Mouse (Mus musculus): ENCODE measurements at regions not wholly inside any gene's neighbourhood (a gene's known extent, or its start where the extent isn't known, plus 50 kb on each side); places are given as distances from the start of the nearest gene placed in this dataset.
A peak's percentile ranks its signal among the peaks of the same experiment; 100 is the strongest.

- no peak for DNase-seq
- intact Hi-C loops (cut with DNase I) = no loop called here
These were observed 95.6 kb upstream of the Atp1a1 start for GRCm38 (mm10) chr3:101699929-101700681.

DNA sequence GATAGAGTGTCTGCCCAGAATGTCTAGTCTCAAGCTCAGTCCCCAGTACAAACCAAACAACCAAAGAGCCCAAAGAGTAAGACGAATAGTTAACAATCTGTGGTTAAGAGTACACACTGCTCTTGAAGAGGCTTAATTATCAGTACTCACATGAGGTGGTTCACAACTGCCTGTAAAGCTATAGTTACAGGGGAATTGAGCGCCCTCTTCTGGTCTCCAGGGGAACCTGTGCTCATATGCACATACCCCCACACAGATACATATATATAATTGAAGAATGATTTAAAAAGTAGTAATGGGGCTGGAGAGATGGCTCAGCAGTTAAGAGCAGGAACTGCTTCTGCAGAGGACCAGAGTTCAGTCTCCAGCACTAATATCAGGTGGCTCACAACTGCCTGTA lies 92.3 kb upstream of the Atp1a1 start:
- DNase-seq = no peak
- intact Hi-C loops (cut with DNase I) = no loop called here

DNA sequence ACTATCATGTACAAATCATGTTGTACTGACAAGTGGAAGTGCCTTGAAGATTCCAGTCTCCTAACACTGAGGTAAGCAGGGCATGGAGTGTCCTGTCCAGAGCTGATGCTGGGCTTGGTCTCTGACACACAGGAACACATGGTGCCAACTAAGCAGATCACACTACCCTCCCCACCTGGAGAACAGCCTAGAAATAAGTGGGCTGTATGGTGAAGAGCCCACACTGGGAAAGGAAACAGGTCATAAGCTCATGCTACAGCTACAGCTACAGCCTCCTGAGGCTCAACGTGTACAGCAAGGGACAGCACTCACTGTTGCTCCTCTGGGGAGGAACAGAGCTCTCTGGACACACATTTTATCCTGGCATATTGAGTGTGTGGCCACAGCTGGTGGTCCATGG lies 89.8 kb upstream of the Atp1a1 start:
- intact Hi-C loops (cut with DNase I) = no loop called here
- DNase-seq = no peak

- intact Hi-C loops (cut with DNase I) = no loop called here
- DNase-seq = no peak
These were observed 87.6 kb upstream of the Atp1a1 start for GRCm38 (mm10) chr3:101691937-101692604.

DNA sequence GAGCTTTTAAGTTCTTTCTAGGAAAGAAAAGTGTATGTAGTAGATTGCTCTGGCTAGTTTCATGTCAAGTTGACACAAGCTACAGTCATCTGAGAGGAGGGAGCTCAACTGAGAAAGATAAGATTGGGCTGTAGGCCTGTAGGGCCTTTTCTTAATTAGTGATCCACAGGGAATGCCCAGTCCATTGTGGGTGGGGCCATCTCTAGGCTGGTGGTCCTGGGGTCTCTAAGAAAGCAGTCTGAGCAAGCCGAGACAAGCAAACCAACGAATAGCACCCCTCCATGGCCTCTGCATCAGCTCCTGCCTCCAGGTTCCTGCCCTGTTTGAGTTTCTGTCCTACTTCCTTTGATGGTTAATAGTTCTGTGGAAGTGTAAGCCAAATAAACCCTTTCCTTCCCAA lies 86.3 kb upstream of the Atp1a1 start:
- intact Hi-C loops (cut with DNase I) = no loop called here
- DNase-seq = no peak

GRCm38 (mm10) chr3:101690222-101690621 lies 85.7 kb upstream of the Atp1a1 start:
- intact Hi-C loops (cut with DNase I) = no loop called here
- DNase-seq = no peak

- intact Hi-C loops (cut with DNase I) = no loop called here
- DNase-seq = no peak
These were observed 80.7 kb upstream of the Atp1a1 start for GRCm38 (mm10) chr3:101685203-101685602.

GRCm38 (mm10) chr3:101672943-101673342 lies 68.5 kb upstream of the Atp1a1 start:
- no peak for DNase-seq
- intact Hi-C loops (cut with DNase I) = no loop called here

- intact Hi-C loops (cut with DNase I) = no loop called here
- peak; percentile 18 to 46 for DNase-seq
These were observed 66.1 kb upstream of the Atp1a1 start for GRCm38 (mm10) chr3:101670561-101671001.

DNA sequence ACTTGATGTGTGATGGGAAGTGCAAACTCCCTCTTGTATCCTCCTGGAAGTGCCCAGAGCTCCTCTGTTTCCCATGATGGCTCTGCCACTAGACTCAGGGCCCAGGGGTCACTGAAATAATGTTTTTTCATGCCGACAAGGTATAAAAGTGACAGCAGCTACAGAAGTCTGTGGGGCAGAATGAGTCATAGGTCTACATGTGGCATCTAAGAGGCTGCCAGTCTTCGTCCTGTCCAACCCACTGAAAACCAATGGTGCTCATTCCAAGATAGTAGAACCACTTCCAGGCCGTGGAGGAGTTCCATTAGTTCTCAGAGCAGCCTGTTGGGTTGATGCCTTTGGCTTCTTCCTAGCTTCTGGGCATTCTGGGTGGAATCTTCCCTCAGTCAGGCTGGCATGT lies 65.3 kb upstream of the Atp1a1 start:
- intact Hi-C loops (cut with DNase I) = no loop called here
- DNase-seq = no peak

DNA sequence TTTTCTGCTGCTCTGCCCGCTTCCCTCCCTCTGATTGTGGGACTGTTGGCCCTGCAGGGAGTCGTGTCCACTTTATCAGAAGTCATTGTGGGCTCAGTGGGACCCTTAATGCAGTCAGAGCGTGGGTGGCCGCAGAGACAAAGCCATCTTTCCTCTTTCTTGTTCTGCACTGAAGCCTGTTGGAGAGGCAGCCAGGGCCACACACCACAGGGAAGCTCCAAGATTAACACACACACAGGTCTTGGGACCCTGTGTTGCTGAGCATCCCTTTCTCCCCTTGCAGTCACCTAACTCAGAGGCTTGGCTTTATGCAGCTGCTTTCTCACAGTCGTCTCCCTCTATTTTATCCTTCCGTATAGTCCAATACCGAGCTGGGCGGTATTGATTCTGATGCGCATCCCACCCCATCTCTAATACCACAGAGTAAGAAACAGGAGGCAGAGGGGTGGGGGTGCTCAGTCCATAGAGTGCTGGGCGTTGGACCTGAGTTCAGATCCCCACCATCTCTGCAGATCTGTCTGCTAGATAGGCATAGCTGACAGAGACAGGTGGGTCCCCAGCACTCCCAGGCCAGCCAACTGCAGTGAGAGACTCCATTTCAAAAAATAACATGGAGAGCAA lies 63.4 kb upstream of the Atp1a1 start:
- DNase-seq = no peak
- intact Hi-C loops (cut with DNase I) = no loop called here

- intact Hi-C loops (cut with DNase I) = no loop called here
- no peak for DNase-seq
These were observed 62.7 kb upstream of the Atp1a1 start for GRCm38 (mm10) chr3:101667186-101667585.

DNA sequence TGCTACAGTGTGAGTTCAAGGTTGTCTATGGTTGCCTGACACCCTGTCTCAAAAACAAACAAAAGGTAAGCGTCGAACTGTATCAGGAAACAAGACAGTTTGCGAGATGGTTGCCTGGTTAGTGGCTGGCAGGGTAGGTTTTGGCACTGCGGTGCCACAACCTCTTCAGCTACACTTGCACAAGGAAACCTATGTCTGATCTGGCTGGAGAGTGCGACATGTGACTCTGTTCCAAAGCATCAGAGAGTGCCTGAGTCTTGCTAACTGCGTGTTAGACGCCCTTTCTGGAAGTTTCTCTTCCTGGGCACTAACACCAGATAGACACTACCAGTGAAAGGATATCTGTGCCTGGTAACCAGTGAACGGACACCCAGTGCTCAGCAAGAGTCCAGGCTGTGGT lies 62.1 kb upstream of the Atp1a1 start:
- intact Hi-C loops (cut with DNase I) = no loop called here
- no peak for DNase-seq

DNA sequence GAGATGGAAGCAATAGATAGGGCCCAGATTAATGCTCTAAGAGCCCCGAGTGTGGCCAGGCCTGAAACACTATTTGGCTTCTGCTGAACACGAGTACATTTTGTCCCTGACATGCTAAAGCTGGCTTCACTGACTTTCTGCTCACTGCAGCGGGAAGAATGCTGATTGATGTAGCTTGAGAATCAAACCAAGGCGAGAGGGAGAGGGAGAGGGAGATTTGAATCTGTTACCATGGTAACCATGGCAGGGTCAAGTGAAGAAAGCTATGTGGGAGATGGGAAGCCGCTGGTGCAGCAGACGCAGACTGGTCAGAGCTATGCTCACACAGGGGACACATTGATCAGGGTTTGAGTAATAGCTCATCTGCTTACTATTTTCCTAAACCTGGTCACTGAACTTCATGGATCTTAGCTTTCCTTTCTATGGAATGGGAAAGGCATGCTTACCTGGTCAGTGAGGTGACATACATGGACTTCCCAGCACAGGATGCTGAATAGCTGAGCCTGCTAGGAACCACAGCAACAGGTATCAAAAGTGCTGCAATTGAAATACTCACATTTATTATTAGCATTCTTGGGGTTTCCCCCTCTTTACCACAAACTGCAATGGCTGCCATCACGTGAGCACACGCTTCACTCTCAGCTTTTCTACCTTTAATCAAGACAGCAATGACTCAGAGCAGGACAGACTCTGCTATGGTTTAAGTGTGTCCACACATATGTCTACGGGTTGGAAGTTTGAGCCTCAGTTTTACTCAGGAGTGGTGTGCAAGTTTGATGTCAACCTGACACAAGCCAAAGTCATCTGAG lies 56.9 kb upstream of the Atp1a1 start:
- DNase-seq = no peak
- intact Hi-C loops (cut with DNase I) = no loop called here

DNA sequence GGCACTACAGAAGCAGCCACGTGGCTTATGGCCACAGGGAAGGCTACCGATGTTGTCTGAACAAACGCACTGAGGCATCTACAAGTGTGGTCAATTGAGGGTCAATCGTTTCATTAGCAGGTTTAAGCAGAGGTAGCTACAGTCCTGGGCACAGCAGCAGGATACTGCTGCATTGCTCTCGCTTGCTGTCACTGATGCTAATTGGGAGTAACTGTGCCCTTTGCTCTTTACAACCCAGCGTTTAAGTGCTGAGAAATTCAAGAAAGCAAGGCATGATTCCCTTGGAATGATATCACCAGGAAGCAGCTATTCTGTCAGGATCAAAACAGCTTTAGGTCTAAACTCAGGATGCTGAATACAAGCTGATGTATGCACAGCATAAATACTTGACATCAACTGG lies 56.2 kb upstream of the Atp1a1 start:
- intact Hi-C loops (cut with DNase I) = no loop called here
- no peak for DNase-seq

DNA sequence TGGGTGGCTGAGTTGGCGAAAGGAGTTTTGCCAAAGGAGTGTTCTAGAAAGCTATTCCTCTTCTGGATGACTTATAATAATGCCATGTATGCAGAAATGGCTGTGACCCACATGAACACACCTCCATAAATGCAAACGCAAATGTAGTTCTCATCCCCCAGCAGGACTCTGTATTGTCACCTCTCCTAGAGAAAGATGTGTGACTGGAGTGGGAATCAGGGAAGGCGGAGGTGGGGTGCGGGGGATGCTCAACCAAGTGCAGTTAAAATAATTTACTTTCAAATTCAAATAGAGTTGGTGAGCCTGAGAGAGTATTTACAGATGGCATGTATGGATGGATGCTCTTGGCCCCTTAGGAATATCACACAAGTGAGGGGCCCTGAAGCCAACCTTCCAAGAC lies 55.7 kb upstream of the Atp1a1 start:
- intact Hi-C loops (cut with DNase I) = no loop called here
- DNase-seq = no peak

DNA sequence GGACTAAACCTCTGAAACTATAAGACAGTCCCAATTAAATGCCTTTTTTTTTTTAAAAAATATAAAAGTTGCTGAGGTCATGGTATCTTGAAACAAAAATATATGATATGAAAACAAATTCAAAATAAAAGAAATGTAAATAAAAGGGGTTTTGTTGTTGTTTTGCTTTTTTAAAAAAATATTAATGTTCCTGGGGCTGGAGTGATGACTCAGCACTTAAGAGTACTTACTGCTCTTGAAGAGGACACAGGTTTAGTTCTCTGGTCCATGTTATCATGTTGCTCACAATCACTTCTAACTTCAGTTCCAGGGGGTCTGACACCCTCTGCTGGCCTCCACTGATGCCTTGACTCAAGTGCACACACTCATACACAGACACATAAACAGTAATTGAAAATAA lies 53.5 kb upstream of the Atp1a1 start:
- DNase-seq = no peak
- intact Hi-C loops (cut with DNase I) = no loop called here

DNA sequence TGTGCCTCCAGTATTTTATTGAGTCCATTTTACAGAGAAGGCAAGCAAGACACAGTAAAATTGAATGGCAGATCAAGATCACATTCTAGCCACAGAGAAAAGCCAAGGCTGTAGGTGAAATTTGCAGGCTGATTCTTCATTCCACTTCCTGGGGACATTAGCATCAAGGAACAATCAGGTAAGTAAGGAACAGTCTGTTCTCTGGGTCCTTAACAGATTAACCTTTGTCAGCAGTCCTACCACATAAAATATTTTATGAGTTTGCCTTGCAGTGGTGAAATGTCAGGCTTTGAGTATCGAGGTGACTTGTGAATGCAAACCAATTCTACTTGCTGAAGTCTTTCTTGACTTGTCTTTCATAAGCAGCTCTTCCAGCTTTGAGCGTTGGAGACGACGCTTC lies 50.2 kb upstream of the Atp1a1 start:
- DNase-seq = no peak
- intact Hi-C loops (cut with DNase I) = no loop called here
